Mouse (Mus musculus) liver, postnatal 0 days (tissue): Measurements from ENCODE around the gene Vmn2r13.
"Not testable (repeated sequence)": the region's sequence is repeated elsewhere in the genome, so short reads cannot be mapped to it uniquely, and the experiment has no call there.

Experiments used
- CTCF ChIP-seq: sonication (generic); IDR thresholded peaks from 2 replicates; pipeline ENCODE4 v1.5.1; 2016; ENCODE audit warnings: antibody characterized with exemption, low read depth
- EP300 ChIP-seq: IDR thresholded peaks from 2 replicates; pipeline ENCODE4 v1.6.1; 2016; ENCODE audit warnings: antibody characterized with exemption, low read depth, mild to moderate bottlenecking

GRCm38 (mm10) chr5:109159576-109159975 is 32.4 kb downstream of the Vmn2r13 start:
- TF ChIP-seq CTCF, EP300: not testable (repeated sequence)
